Mouse (Mus musculus): ENCODE results near the gene Srek1ip1. TPM values are rescaled to one million over a fixed set of nuclear protein-coding genes. Genes with fewer than 3 reads are reported as not detected.

Gene Srek1ip1
- total and polyA plus RNA-seq, 3 experiments = 10.7 to 26.1 TPM; not detected in 1

DNA sequence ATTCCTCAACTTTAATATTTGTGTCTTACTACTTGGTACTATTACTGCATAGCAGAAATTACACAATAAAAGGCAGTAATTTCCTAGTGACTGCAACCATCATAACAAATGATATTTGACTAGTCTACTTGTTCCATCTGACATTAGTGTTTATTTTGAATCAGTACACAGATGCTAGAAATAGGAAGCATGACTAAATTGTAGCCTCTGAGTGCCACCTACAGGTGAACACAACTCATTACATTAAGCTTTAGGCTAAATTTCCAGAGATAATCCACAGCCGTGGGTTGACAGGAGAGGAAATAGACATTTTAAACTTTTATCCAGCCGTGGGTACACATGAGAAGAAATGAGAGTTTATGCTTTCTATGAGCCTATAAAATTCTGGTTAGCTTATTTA, 2.6 kb upstream of the Srek1ip1 start:
- Histone ChIP-seq H3K9me3 (replicated peaks; ENCODE audit: insufficient read depth, low read length) (no peaks in the 10 kb centered on the region), H3K79me2 (ENCODE audit: control insufficient read depth, insufficient read depth, low read length, poor library complexity) (no peaks in the 10 kb centered on the region), H3K27me3 (ENCODE audit: control insufficient read depth in 1 of 2, insufficient read depth in 2 of 2, low read length in 2 of 2) (no peaks in the 10 kb centered on the region), H3K4me1 (ENCODE audit: control insufficient read depth in 1 of 2, insufficient read depth in 2 of 2, low read length in 2 of 2) (no peaks in the 10 kb centered on the region), H3K27ac (ENCODE audit: control insufficient read depth, low read depth, low read length) (no peak overlapping the region), H3K36me3 (ENCODE audit: control insufficient read depth in 1 of 2, insufficient read depth in 2 of 2, low read length in 2 of 2) (0 out of 4 replicates have a peak, but pooled peaks cover 0 to 1% of the 10 kb centered on the region in 2 experiments), H3K4me3 (ENCODE audit: control insufficient read depth in 1 of 2, insufficient read depth in 1 of 2, low read depth in 2 of 2, low read length in 2 of 2) (no peak overlapping the region), H3K9ac (ENCODE audit: control insufficient read depth, low read depth, low read length, poor library complexity, severe bottlenecking) (no peak overlapping the region)
- DNase-seq (ENCODE audit: low read depth, low spot score) = peak; percentile 70
- peak; percentile 85 for TF ChIP-seq ZC3H11A (IDR thresholded peaks at IDR 0.05; ENCODE audit: low read depth, low read length)
- TF ChIP-seq RAD21 (IDR thresholded peaks at IDR 0.05; ENCODE audit: low read depth, low read length) = peak; percentile 95
- TF ChIP-seq HCFC1 (IDR thresholded peaks at IDR 0.05; ENCODE audit: low read depth, low read length) = no peak
- no peak for TF ChIP-seq USF1 (IDR thresholded peaks at IDR 0.05; ENCODE audit: low read depth, low read length)
- no peak for TF ChIP-seq NRF1 (IDR thresholded peaks at IDR 0.05; ENCODE audit: insufficient read depth, low read depth, low read length, poor library complexity, severe bottlenecking)
- TF ChIP-seq MAFK (IDR thresholded peaks at IDR 0.05; ENCODE audit: borderline replicate concordance, low read depth, low read length) = no peak
- TF ChIP-seq RCOR1 (IDR thresholded peaks at IDR 0.05; ENCODE audit: low read depth, low read length) = no peak
- TF ChIP-seq SMC3 (IDR thresholded peaks at IDR 0.05; ENCODE audit: low read depth, low read length) = peak; percentile 89
- no peak for TF ChIP-seq ETS1 (IDR thresholded peaks at IDR 0.05; ENCODE audit: low read depth, low read length)
- no peak for TF ChIP-seq NELFE (IDR thresholded peaks at IDR 0.05; ENCODE audit: low read depth, low read length)
- TF ChIP-seq POLR2AphosphoS5 (IDR thresholded peaks at IDR 0.05; ENCODE audit: borderline replicate concordance, low read depth, low read length) = no peak
- no peak for TF ChIP-seq ELF1 (IDR thresholded peaks at IDR 0.05; ENCODE audit: low read depth, low read length)
- TF ChIP-seq MAX (IDR thresholded peaks at IDR 0.05; ENCODE audit: low read length) = no peak
- TF ChIP-seq TCF12 (IDR thresholded peaks at IDR 0.05; ENCODE audit: low read depth, low read length) = no peak
- no peak for TF ChIP-seq CHD2 (IDR thresholded peaks at IDR 0.05; ENCODE audit: low read length)
- no peak for TF ChIP-seq JUND (IDR thresholded peaks at IDR 0.05; ENCODE audit: low read depth, low read length)
- TF ChIP-seq CTCF (IDR thresholded peaks at IDR 0.05 in 2 of 3, conservative IDR thresholded peaks at IDR 0.05 in 1 of 3; ENCODE audit: control insufficient read depth in 1 of 3, insufficient read depth in 1 of 3, low read depth in 2 of 3, low read length in 3 of 3, poor library complexity in 1 of 3, severe bottlenecking in 1 of 3) = peak in 2 of 3 experiments; percentile 60 to 88; a peak in 3 of 6 replicates
- TF ChIP-seq SIN3A (IDR thresholded peaks at IDR 0.05; ENCODE audit: low read length) = peak; percentile 45; the same call in 1 of the 2 replicates
- TF ChIP-seq ZMIZ1 (IDR thresholded peaks at IDR 0.05; ENCODE audit: low read depth, low read length) = no peak
- TF ChIP-seq USF2 (IDR thresholded peaks at IDR 0.05; ENCODE audit: borderline replicate concordance in 1 of 2, insufficient read depth in 1 of 2, low read depth in 1 of 2, low read length in 2 of 2) = no peak
- no peak for TF ChIP-seq GABPA (IDR thresholded peaks at IDR 0.05; ENCODE audit: low read depth, low read length)
- no peak for TF ChIP-seq GATA1 (IDR thresholded peaks at IDR 0.05; ENCODE audit: low read depth, low read length)
- TF ChIP-seq TAL1 (IDR thresholded peaks at IDR 0.05; ENCODE audit: low read length) = no peak
- no peak for TF ChIP-seq MYB (IDR thresholded peaks at IDR 0.05; ENCODE audit: low read depth, low read length)
- TF ChIP-seq KAT2A (conservative IDR thresholded peaks at IDR 0.05; ENCODE audit: low read depth, low read length) = no peak
- TF ChIP-seq TBP (IDR thresholded peaks at IDR 0.05; ENCODE audit: low read depth, low read length) = no peak
- TF ChIP-seq MAZ (IDR thresholded peaks at IDR 0.05; ENCODE audit: low read depth, low read length) = no peak
- TF ChIP-seq MXI1 (IDR thresholded peaks at IDR 0.05; ENCODE audit: low read depth, low read length) = no peak
- TF ChIP-seq E2F4 (IDR thresholded peaks at IDR 0.05; ENCODE audit: borderline replicate concordance, low read depth, low read length) = no peak
- TF ChIP-seq ZKSCAN1 (IDR thresholded peaks at IDR 0.05; ENCODE audit: low read depth, low read length) = no peak
- peak; percentile 28; the same call in 1 of the 2 replicates for TF ChIP-seq MYC (IDR thresholded peaks at IDR 0.05; ENCODE audit: low read depth, low read length)
- TF ChIP-seq POLR2AphosphoS2 (IDR thresholded peaks at IDR 0.05; ENCODE audit: low read length) = no peak
